Mouse (Mus musculus): ENCODE results near the gene Ganc. TPM values are rescaled to one million over a fixed set of nuclear protein-coding genes. Genes with fewer than 3 reads are reported as not detected.

Ganc gene
- 6.4 and 7.5 TPM in 2 replicates for polyA plus RNA-seq (2012; rRNA removed)

GRCm38 (mm10) chr2:120403653-120403985, at the start of gene Ganc:
Gene Ganc (plus strand): TSS chr2:120403896.

DNA sequence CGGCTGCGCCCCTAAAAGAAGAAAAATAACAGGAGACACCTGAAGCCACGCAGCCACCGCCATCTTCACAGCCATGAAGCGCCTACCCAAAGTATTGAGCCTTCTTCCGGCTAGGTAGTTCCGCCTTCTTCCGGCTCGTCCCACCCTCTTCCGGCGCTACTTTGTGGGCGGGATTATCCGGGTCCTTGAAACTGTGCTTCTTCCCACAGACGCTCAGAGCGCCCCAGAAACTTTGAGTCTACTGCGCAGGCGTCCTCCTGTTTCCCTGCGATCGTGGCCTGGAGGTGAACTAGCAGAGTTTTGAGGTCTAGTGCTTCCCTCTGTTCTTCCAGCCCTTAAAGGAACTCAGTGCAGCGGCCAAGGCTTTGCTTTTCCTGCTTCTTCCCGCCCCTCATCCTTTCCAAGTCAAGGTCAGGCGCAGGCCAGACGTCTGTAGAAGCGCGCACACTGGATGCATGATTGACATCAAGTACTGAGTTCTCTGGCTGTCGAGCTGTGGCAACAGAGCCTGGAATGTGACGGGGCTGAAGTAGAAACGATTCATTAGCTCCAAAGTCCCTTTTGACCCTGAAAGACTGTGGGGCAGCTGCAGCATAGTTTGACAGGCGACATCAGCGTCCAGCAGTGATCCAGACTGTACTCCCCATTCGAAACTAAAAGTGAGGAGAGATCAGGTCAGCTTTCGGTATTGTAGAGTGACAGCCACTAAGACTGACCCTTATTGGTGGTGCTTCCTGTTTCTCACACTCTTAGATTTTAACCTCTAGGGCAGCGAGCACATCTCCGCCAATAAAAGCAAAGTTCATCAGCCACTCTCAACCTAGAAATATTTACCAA, 508 bp downstream of the Ganc start, which contains the start of gene Tmem87a:
Tmem87a (minus strand) TSS at position 128 of the 837 bp plus-strand sequence.

GRCm38 (mm10) chr2:120455719-120456118, 52.0 kb downstream of the Ganc start, which contains the start of gene Capn3:
Gene Capn3 (plus strand): TSS chr2:120456019.

Other genes starting within 250 kb of the Ganc start
- 8.3 and 8.7 TPM in 2 replicates for gene Ehd4, start 249.3 kb upstream of the Ganc start, polyA plus RNA-seq (2012; rRNA removed)
- gene Pla2g4e, start 158.6 kb upstream of the Ganc start, polyA plus RNA-seq (2012; rRNA removed), result 0.01 TPM in 1 of 2 replicates, not detected in the other
- not detected in 2 replicates for gene Pla2g4d, start 114.7 kb upstream of the Ganc start, polyA plus RNA-seq (2012; rRNA removed)
- gene Pla2g4f, start 89.7 kb upstream of the Ganc start, polyA plus RNA-seq (2012; rRNA removed), result 0.01 TPM in 1 of 2 replicates, not detected in the other
- 8.4 and 9.4 TPM in 2 replicates for gene Vps39, start 50.8 kb upstream of the Ganc start, polyA plus RNA-seq (2012; rRNA removed)
- gene Tmem87a, start 217 bp downstream of the Ganc start, polyA plus RNA-seq (2012; rRNA removed), result 6.5 and 6.6 TPM in 2 replicates
- 3.8 and 4.5 TPM in 2 replicates for gene Capn3, start 52.1 kb downstream of the Ganc start, polyA plus RNA-seq (2012; rRNA removed)
- 13.6 and 15.6 TPM in 2 replicates for gene Zfp106, start 159.9 kb downstream of the Ganc start, polyA plus RNA-seq (2012; rRNA removed)
- 15.6 and 16.6 TPM in 2 replicates for gene Snap23, start 163.8 kb downstream of the Ganc start, polyA plus RNA-seq (2012; rRNA removed)
- 5.7 and 5.9 TPM in 2 replicates for gene Haus2, start 205.5 kb downstream of the Ganc start, polyA plus RNA-seq (2012; rRNA removed)
- gene Lrrc57, start 205.6 kb downstream of the Ganc start, polyA plus RNA-seq (2012; rRNA removed), result 8.0 and 8.2 TPM in 2 replicates
- gene Stard9, start 225.2 kb downstream of the Ganc start, polyA plus RNA-seq (2012; rRNA removed), result 3.0 and 3.9 TPM in 2 replicates